In genomic region chr1:97974968-97975367, GRCm38 (mm10) we compare ENCODE assay signal across 12 mouse cellular contexts.
DNase-seq lines count a peak whose midpoint lies in the region; ATAC-seq and TF ChIP-seq lines count a peak whose summit lies in the region.
"Had no signal": no experiment of that assay in that cellular context is flagged by ENCODE, and none has a peak within 500 bp of the region (broad histone marks: within the 10 kb centered on the region; RNA-seq: fewer than 3 reads in every experiment).

No protein-coding gene starts in this region.

- H3K4me3 ChIP-seq in forebrain, embryonic 12.5 days (replicated peaks), result no peak overlapping the region
- peak overlapping the region; percentile 15; the same call in 1 of the 2 replicates for H3K4me3 ChIP-seq in hindbrain, embryonic 14.5 days (replicated peaks; ENCODE audit: low read length)
- peak overlapping the region; percentile 18; the same call in 1 of the 2 replicates for H3K4me3 ChIP-seq in neural tube, embryonic 15.5 days (replicated peaks)
- no peak overlapping the region for H3K4me3 ChIP-seq in cerebellum, adult 2 months (replicated peaks; ENCODE audit: insufficient read depth, low read depth, low read length)
- H3K4me3 ChIP-seq: intestine, embryonic 15.5 days had no signal

- H3K4me2 ChIP-seq in forebrain, embryonic 12.5 days, result no peak overlapping the region
- H3K4me2 ChIP-seq in hindbrain, embryonic 14.5 days (replicated peaks), result peak overlapping the region; percentile 78
- peak overlapping the region; percentile 46 for H3K4me2 ChIP-seq in neural tube, embryonic 15.5 days
- H3K4me2 ChIP-seq: intestine, embryonic 15.5 days had no signal

- ATAC-seq in forebrain, embryonic 12.5 days (ENCODE audit: low FRiP score), result peak; percentile 53
- ATAC-seq in hindbrain, embryonic 14.5 days (ENCODE audit: low FRiP score), result no peak
- ATAC-seq in neural tube, embryonic 15.5 days (ENCODE audit: low FRiP score), result peak; percentile 42; the same call in 1 of the 2 replicates
- ATAC-seq: intestine, embryonic 15.5 days had no signal

- no peak overlapping the region for H3K27ac ChIP-seq in forebrain, embryonic 12.5 days
- peak overlapping the region; percentile 32; the same call in 1 of the 2 replicates for H3K27ac ChIP-seq in hindbrain, embryonic 14.5 days
- peak overlapping the region; percentile 23 for H3K27ac ChIP-seq in neural tube, embryonic 15.5 days (replicated peaks)
- H3K27ac ChIP-seq in cerebellum, adult 2 months (ENCODE audit: insufficient read depth, low read length), result no peak overlapping the region
- H3K27ac ChIP-seq: intestine, embryonic 15.5 days had no signal

- DNase-seq in kidney, postnatal 4 days, result peak; percentile 4 to 17
- DNase-seq in kidney, postnatal 36 days, result no peak
- no peak for DNase-seq in hindbrain, embryonic 14.5 days (ENCODE audit: low spot score)
- no peak for DNase-seq in ovary, postnatal 14 days (ENCODE audit: low spot score)
- no peak for DNase-seq in cerebellum, adult 2 months
- DNase-seq: cerebellum, postnatal 36 days; layer of hippocampus, postnatal 36 days; lung, embryonic 14.5 days; thymus, postnatal 25 days had no signal

- H3K9ac ChIP-seq in forebrain, embryonic 12.5 days, result no peak overlapping the region
- H3K9ac ChIP-seq in hindbrain, embryonic 14.5 days, result no peak overlapping the region
- no peak overlapping the region for H3K9ac ChIP-seq in neural tube, embryonic 15.5 days (replicated peaks)
- H3K9ac ChIP-seq: intestine, embryonic 15.5 days; lung, embryonic 14.5 days had no signal

- peaks cover 19% of the 10 kb centered on the region for H3K4me1 ChIP-seq in forebrain, embryonic 12.5 days
- H3K4me1 ChIP-seq in hindbrain, embryonic 14.5 days (replicated peaks; ENCODE audit: control insufficient read depth, insufficient read depth, low read length), result peaks cover 23% of the 10 kb centered on the region
- H3K4me1 ChIP-seq in neural tube, embryonic 15.5 days, result peaks cover 14% of the 10 kb centered on the region
- H3K4me1 ChIP-seq in cerebellum, adult 2 months (ENCODE audit: control insufficient read depth, insufficient read depth, low read length), result no peaks in the 10 kb centered on the region
- H3K4me1 ChIP-seq: intestine, embryonic 15.5 days had no signal

- H3K27me3 ChIP-seq in forebrain, embryonic 12.5 days, result no peaks in the 10 kb centered on the region
- no peaks in the 10 kb centered on the region for H3K27me3 ChIP-seq in hindbrain, embryonic 14.5 days (ENCODE audit: control insufficient read depth, insufficient read depth, low read length)
- no peaks in the 10 kb centered on the region for H3K27me3 ChIP-seq in neural tube, embryonic 15.5 days (replicated peaks)
- H3K27me3 ChIP-seq in cerebellum, adult 2 months (ENCODE audit: control insufficient read depth, insufficient read depth, low read length), result no peaks in the 10 kb centered on the region
- H3K27me3 ChIP-seq: intestine, embryonic 15.5 days had no signal

- 43% methylated on average over 11 of the region's 11 CpGs for WGBS in forebrain, embryonic 12.5 days
- 36% methylated on average over 11 of the region's 11 CpGs for WGBS in hindbrain, embryonic 14.5 days
- WGBS in neural tube, embryonic 15.5 days, result 26% methylated on average over 11 of the region's 11 CpGs
- 77% methylated on average over 11 of the region's 11 CpGs for WGBS in cerebellum, adult 2 months

- H3K36me3 ChIP-seq in forebrain, embryonic 12.5 days (replicated peaks), result no peaks in the 10 kb centered on the region
- no peaks in the 10 kb centered on the region for H3K36me3 ChIP-seq in hindbrain, embryonic 14.5 days (replicated peaks; ENCODE audit: control insufficient read depth, insufficient read depth)
- no peaks in the 10 kb centered on the region for H3K36me3 ChIP-seq in neural tube, embryonic 15.5 days
- H3K36me3 ChIP-seq: intestine, embryonic 15.5 days had no signal

- no peak for TF ChIP-seq CTCF in cerebellum, adult 2 months (IDR thresholded peaks at IDR 0.05; ENCODE audit: borderline replicate concordance, insufficient read depth, low read depth, low read length)

- no peak for TF ChIP-seq POLR2A in cerebellum, adult 2 months (IDR thresholded peaks at IDR 0.05; ENCODE audit: borderline replicate concordance, insufficient read depth, low read length)

- no peaks in the 10 kb centered on the region for H3K9me3 ChIP-seq in forebrain, embryonic 12.5 days
- no peaks in the 10 kb centered on the region for H3K9me3 ChIP-seq in hindbrain, embryonic 14.5 days (ENCODE audit: control insufficient read depth, low read length)
- H3K9me3 ChIP-seq in neural tube, embryonic 15.5 days (replicated peaks), result no peaks in the 10 kb centered on the region
- H3K9me3 ChIP-seq: intestine, embryonic 15.5 days had no signal

Comparison
In these comparisons a context has a peak if more than half of its experiments do, and no peak if none do; other contexts are left out.
1. DNase-seq: peak in kidney, postnatal 4 days (2 of 2); none in kidney, postnatal 36 days (0 of 2), hindbrain, embryonic 14.5 days (single experiment), ovary, postnatal 14 days (single experiment) and cerebellum, adult 2 months (0 of 2).
2. H3K27ac ChIP-seq: peak in hindbrain, embryonic 14.5 days (single experiment) and neural tube, embryonic 15.5 days (single experiment); none in forebrain, embryonic 12.5 days (single experiment) and cerebellum, adult 2 months (single experiment).
3. H3K4me3 ChIP-seq: peak in hindbrain, embryonic 14.5 days (single experiment) and neural tube, embryonic 15.5 days (single experiment); none in forebrain, embryonic 12.5 days (single experiment) and cerebellum, adult 2 months (single experiment).